Mouse (Mus musculus): ENCODE measurements around the gene Mamld1. TPM values are rescaled to one million over a fixed set of nuclear protein-coding genes. Genes with fewer than 3 reads are reported as not detected.

The Mamld1 gene
- total and polyA plus RNA-seq, 2 experiments from 2014 or later = 5.5 to 13.7 TPM

- no peak for TF ChIP-seq CTCF (IDR thresholded peaks at IDR 0.05)
- Histone ChIP-seq H3K27me3 (ENCODE audit: insufficient read depth, low read length) (no peaks in the 10 kb centered on the region), H3K4me3 (ENCODE audit: low read depth, low read length) (no peak overlapping the region), H3K4me2 (ENCODE audit: low read depth, low read length, poor library complexity, severe bottlenecking) (no peak overlapping the region), H3K9ac (replicated peaks; ENCODE audit: low read length, poor library complexity, severe bottlenecking) (no peak overlapping the region), H3K9me3 (ENCODE audit: low read length) (no peaks in the 10 kb centered on the region), H3K27ac (ENCODE audit: low read depth, low read length) (no peak overlapping the region), H3K36me3 (ENCODE audit: insufficient read depth, low read length) (no peaks in the 10 kb centered on the region), H3K4me1 (ENCODE audit: insufficient read depth, low read length) (no peaks in the 10 kb centered on the region)
- WGBS = 60% methylated on average over 2 of the region's 2 CpGs
- ATAC-seq (ENCODE audit: low FRiP score) (no peak), DNase-seq (ENCODE audit: low spot score) (no peak)
Measured at GRCm38 (mm10) chrX:71110333-71110732, 60.3 kb downstream of the Mamld1 start.

- Histone ChIP-seq H3K9ac (replicated peaks; ENCODE audit: low read length, poor library complexity, severe bottlenecking) (no peak overlapping the region), H3K27ac (ENCODE audit: low read depth, low read length) (no peak overlapping the region), H3K9me3 (ENCODE audit: low read length) (no peaks in the 10 kb centered on the region), H3K4me1 (ENCODE audit: insufficient read depth, low read length) (no peaks in the 10 kb centered on the region), H3K4me3 (ENCODE audit: low read depth, low read length) (no peak overlapping the region), H3K4me2 (ENCODE audit: low read depth, low read length, poor library complexity, severe bottlenecking) (no peak overlapping the region), H3K36me3 (ENCODE audit: insufficient read depth, low read length) (0 out of 2 replicates have a peak, but pooled peaks cover 3% of the 10 kb centered on the region), H3K27me3 (ENCODE audit: insufficient read depth, low read length) (no peaks in the 10 kb centered on the region)
- DNase-seq (ENCODE audit: low spot score) (no peak), ATAC-seq (ENCODE audit: low FRiP score) (no peak)
- no peak for TF ChIP-seq CTCF (IDR thresholded peaks at IDR 0.05)
- 73% methylated on average over 4 of the region's 4 CpGs for WGBS
Measured at GRCm38 (mm10) chrX:71122359-71123293, 72.6 kb downstream of the Mamld1 start.

GRCm38 (mm10) chrX:71125013-71125412 is 75.0 kb downstream of the Mamld1 start:
- Histone ChIP-seq H3K9ac (replicated peaks; ENCODE audit: low read length, poor library complexity, severe bottlenecking) (no peak overlapping the region), H3K27me3 (ENCODE audit: insufficient read depth, low read length) (no peaks in the 10 kb centered on the region), H3K36me3 (ENCODE audit: insufficient read depth, low read length) (no peaks in the 10 kb centered on the region), H3K4me1 (ENCODE audit: insufficient read depth, low read length) (no peaks in the 10 kb centered on the region), H3K27ac (ENCODE audit: low read depth, low read length) (no peak overlapping the region), H3K9me3 (ENCODE audit: low read length) (no peaks in the 10 kb centered on the region), H3K4me2 (ENCODE audit: low read depth, low read length, poor library complexity, severe bottlenecking) (no peak overlapping the region), H3K4me3 (ENCODE audit: low read depth, low read length) (no peak overlapping the region)
- DNase-seq (ENCODE audit: low spot score) = no peak
- WGBS = 83% methylated on average over 7 of the region's 7 CpGs
- no peak for ATAC-seq (ENCODE audit: low FRiP score)
- no peak for TF ChIP-seq CTCF (IDR thresholded peaks at IDR 0.05)

GRCm38 (mm10) chrX:71131464-71131863 is 81.4 kb downstream of the Mamld1 start:
- Histone ChIP-seq H3K27me3 (ENCODE audit: insufficient read depth, low read length) (no peaks in the 10 kb centered on the region), H3K9me3 (ENCODE audit: low read length) (no peaks in the 10 kb centered on the region), H3K4me3 (ENCODE audit: low read depth, low read length) (no peak overlapping the region), H3K9ac (replicated peaks; ENCODE audit: low read length, poor library complexity, severe bottlenecking) (no peak overlapping the region), H3K27ac (ENCODE audit: low read depth, low read length) (no peak overlapping the region), H3K4me2 (ENCODE audit: low read depth, low read length, poor library complexity, severe bottlenecking) (no peak overlapping the region), H3K4me1 (ENCODE audit: insufficient read depth, low read length) (no peaks in the 10 kb centered on the region), H3K36me3 (ENCODE audit: insufficient read depth, low read length) (no peaks in the 10 kb centered on the region)
- no peak for ATAC-seq (ENCODE audit: low FRiP score)
- peak; percentile 28; the same call in 1 of the 2 replicates for TF ChIP-seq CTCF (IDR thresholded peaks at IDR 0.05)
- DNase-seq (ENCODE audit: low spot score) = no peak

GRCm38 (mm10) chrX:71141390-71141789 is 91.3 kb downstream of the Mamld1 start:
- WGBS = 74% methylated on average over 2 of the region's 2 CpGs
- no peak for DNase-seq (ENCODE audit: low spot score)
- H3K36me3 ChIP-seq (ENCODE audit: insufficient read depth, low read length) = no peaks in the 10 kb centered on the region

GRCm38 (mm10) chrX:71149441-71150050 is 99.5 kb downstream of the Mamld1 start:
- no peak overlapping the region for H3K4me3 ChIP-seq (ENCODE audit: low read depth, low read length)
- H3K9ac ChIP-seq (replicated peaks; ENCODE audit: low read length, poor library complexity, severe bottlenecking) = no peak overlapping the region
- no peak for ATAC-seq (ENCODE audit: low FRiP score)
- H3K4me2 ChIP-seq (ENCODE audit: low read depth, low read length, poor library complexity, severe bottlenecking) = no peak overlapping the region
- WGBS = 36% methylated on average over 1 of the region's 1 CpGs
- H3K4me1 ChIP-seq (ENCODE audit: insufficient read depth, low read length) = no peaks in the 10 kb centered on the region
- H3K36me3 ChIP-seq (ENCODE audit: insufficient read depth, low read length) = no peaks in the 10 kb centered on the region
- H3K27ac ChIP-seq (ENCODE audit: low read depth, low read length) = no peak overlapping the region
- no peaks in the 10 kb centered on the region for H3K9me3 ChIP-seq (ENCODE audit: low read length)
- no peak for DNase-seq (ENCODE audit: low spot score)
- no peak for TF ChIP-seq CTCF (IDR thresholded peaks at IDR 0.05)
- no peaks in the 10 kb centered on the region for H3K27me3 ChIP-seq (ENCODE audit: insufficient read depth, low read length)

More at GRCm38 (mm10) chrX:71141390-71141789, 91.3 kb downstream of the Mamld1 start:
- no peak overlapping the region for H3K4me2 ChIP-seq (ENCODE audit: low read depth, low read length, poor library complexity, severe bottlenecking)
- no peaks in the 10 kb centered on the region for H3K27me3 ChIP-seq (ENCODE audit: insufficient read depth, low read length)
- no peaks in the 10 kb centered on the region for H3K4me1 ChIP-seq (ENCODE audit: insufficient read depth, low read length)
- no peak overlapping the region for H3K9ac ChIP-seq (replicated peaks; ENCODE audit: low read length, poor library complexity, severe bottlenecking)
- H3K27ac ChIP-seq (ENCODE audit: low read depth, low read length) = no peak overlapping the region
- H3K9me3 ChIP-seq (ENCODE audit: low read length) = no peaks in the 10 kb centered on the region
- H3K4me3 ChIP-seq (ENCODE audit: low read depth, low read length) = no peak overlapping the region
- TF ChIP-seq CTCF (IDR thresholded peaks at IDR 0.05) = no peak
- ATAC-seq (ENCODE audit: low FRiP score) = no peak
